Mouse (Mus musculus): Measurements from ENCODE around the gene Abtb2. TPM values are rescaled to one million over a fixed set of nuclear protein-coding genes. Genes with fewer than 3 reads are reported as not detected.

Gene Abtb2
- total and polyA plus RNA-seq, 3 experiments: 23.0 to 28.7 (median 24.7) TPM

DNA sequence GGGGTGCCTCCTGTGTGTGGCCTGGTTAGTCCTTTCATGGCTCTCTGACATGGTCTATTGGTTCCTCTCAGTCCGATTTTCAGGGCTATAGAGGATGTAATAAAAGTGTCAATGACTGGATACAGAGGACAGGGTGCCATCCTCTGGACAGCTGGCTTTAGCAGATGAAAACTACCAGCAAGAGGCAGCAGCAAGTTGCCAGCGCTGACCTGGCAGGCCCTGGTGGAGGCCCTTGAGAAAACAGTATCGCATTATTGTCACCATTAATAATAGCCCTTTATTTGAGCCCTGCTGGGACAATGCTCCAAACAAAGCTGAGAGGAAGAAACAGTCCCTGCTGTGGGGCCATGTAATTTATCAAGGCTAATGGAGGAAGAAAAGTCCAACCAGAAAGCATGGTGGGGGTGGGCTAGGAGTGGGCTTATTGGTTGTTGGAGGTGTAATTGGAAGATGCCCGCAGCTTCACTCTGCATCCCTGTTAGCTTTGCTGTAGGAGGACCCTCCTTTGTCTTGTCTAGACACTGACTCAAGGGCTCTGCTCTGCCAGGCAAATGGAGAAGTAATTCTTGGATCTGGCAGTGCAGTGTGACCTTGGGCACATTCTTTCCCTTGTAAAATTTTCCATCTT, 77.6 kb downstream of the Abtb2 start:
- H3K79me2 ChIP-seq (replicated peaks; ENCODE audit: control insufficient read depth, insufficient read depth, low read length): 0 out of 2 replicates have a peak, but pooled peaks cover 1% of the 10 kb centered on the region
- no peak overlapping the region for H3K9ac ChIP-seq (ENCODE audit: low read depth, low read length)
- intact Hi-C loops (cut with DNase I): loop anchor here (5.0 kb wide), 2 partner anchors 74 to 76 kb away; partner anchors contain the start of gene Abtb2
- no peak overlapping the region; the same call in 1 of the 2 replicates for H3K27ac ChIP-seq
- peaks cover 4% of the 10 kb centered on the region for H3K4me1 ChIP-seq (ENCODE audit: control insufficient read depth, insufficient read depth, low read length)
- no peaks in the 10 kb centered on the region for H3K27me3 ChIP-seq (ENCODE audit: control insufficient read depth, insufficient read depth, low read length)
- no peak overlapping the region for H3K4me3 ChIP-seq
- TF ChIP-seq EP300 (IDR thresholded peaks at IDR 0.05; ENCODE audit: insufficient read depth, low read depth, low read length) (0 out of 2 replicates have a peak, but pooled peaks have one; percentile 28), POLR2A (IDR thresholded peaks at IDR 0.05; ENCODE audit: insufficient read depth, low read depth, low read length) (no peak), CTCF (IDR thresholded peaks at IDR 0.05) (peak; percentile 54)
- H3K36me3 ChIP-seq (ENCODE audit: control insufficient read depth, insufficient read depth, low read length): peaks cover 2% of the 10 kb centered on the region; the same call in 1 of the 2 replicates
- 60% methylated on average over 4 of the region's 4 CpGs for WGBS
- DNase-seq: peak in 1 of 2 experiments; percentile 39

DNA sequence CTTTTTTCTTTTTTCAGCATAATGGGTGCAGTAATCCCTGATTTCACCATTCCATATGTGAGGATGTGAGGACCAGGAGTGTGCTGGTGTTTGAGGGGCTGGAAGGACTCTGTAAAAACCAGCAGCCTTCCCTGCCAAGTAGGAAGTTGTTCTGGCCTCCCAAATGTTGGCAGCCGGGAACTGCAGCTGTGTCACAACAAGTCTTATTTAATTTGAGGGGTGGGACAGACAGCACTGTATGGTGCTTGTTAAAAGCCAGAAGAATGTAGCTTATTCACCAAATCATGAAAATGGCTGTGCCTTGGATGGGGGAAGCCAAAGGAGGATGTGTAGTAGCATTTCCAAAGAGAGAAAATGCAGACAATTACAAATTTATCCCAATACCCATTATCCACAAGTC, 78.3 kb downstream of the Abtb2 start:
- Histone ChIP-seq H3K27ac (no peak overlapping the region), H3K4me1 (ENCODE audit: control insufficient read depth, insufficient read depth, low read length) (peaks cover 6% of the 10 kb centered on the region), H3K4me3 (no peak overlapping the region), H3K79me2 (replicated peaks; ENCODE audit: control insufficient read depth, insufficient read depth, low read length) (no peaks in the 10 kb centered on the region), H3K27me3 (ENCODE audit: control insufficient read depth, insufficient read depth, low read length) (no peaks in the 10 kb centered on the region), H3K36me3 (ENCODE audit: control insufficient read depth, insufficient read depth, low read length) (peaks cover 3% of the 10 kb centered on the region; the same call in 1 of the 2 replicates), H3K9ac (ENCODE audit: low read depth, low read length) (no peak overlapping the region)
- intact Hi-C loops (cut with DNase I): loop anchor here (5.0 kb wide), 2 partner anchors 73 to 77 kb away; partner anchors contain the start of gene Abtb2
- no peak for TF ChIP-seq POLR2A (IDR thresholded peaks at IDR 0.05; ENCODE audit: insufficient read depth, low read depth, low read length)
- no peak for TF ChIP-seq EP300 (IDR thresholded peaks at IDR 0.05; ENCODE audit: insufficient read depth, low read depth, low read length)
- TF ChIP-seq CTCF (IDR thresholded peaks at IDR 0.05): no peak
- WGBS: 30% methylated on average over 1 of the region's 1 CpGs
- DNase-seq: no peak

DNA sequence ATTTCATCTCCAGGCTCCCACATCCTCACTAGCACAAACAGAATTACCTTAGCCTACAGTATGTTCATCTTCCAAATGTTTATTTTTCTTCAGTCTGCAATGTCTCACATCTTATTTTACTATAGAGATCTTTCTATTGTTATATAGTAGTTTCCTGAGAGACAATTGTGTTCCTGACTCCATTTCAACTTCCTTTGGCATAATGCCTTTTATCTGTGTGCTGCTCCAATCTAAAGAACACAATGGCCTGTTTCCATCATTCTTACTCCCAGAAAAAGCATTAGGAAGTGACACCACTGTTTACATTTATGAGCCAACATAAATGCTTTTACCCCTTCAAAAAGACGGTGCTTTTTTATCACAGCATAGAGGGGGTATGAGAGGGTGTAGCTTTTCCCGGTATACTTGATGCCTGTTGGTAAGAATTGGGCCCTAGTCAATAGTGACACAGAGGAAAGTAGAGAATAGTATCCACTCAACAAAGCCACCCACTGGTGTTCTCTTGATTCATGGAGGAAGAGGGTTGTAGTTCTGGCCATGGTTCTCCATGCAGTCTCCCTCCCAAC, 84.3 kb downstream of the Abtb2 start:
- no peak for DNase-seq
- Histone ChIP-seq H3K27ac (no peak overlapping the region), H3K4me1 (ENCODE audit: control insufficient read depth, insufficient read depth, low read length) (peaks cover 1% of the 10 kb centered on the region), H3K79me2 (replicated peaks; ENCODE audit: control insufficient read depth, insufficient read depth, low read length) (0 out of 2 replicates have a peak, but pooled peaks cover 2% of the 10 kb centered on the region), H3K4me3 (no peak overlapping the region), H3K9ac (ENCODE audit: low read depth, low read length) (no peak overlapping the region), H3K36me3 (ENCODE audit: control insufficient read depth, insufficient read depth, low read length) (peaks cover 3% of the 10 kb centered on the region; the same call in 1 of the 2 replicates), H3K27me3 (ENCODE audit: control insufficient read depth, insufficient read depth, low read length) (no peaks in the 10 kb centered on the region)
- TF ChIP-seq EP300 (IDR thresholded peaks at IDR 0.05; ENCODE audit: insufficient read depth, low read depth, low read length): no peak
- no peak for TF ChIP-seq CTCF (IDR thresholded peaks at IDR 0.05)
- no peak for TF ChIP-seq POLR2A (IDR thresholded peaks at IDR 0.05; ENCODE audit: insufficient read depth, low read depth, low read length)
- intact Hi-C loops (cut with DNase I): no loop called here
- WGBS: 38% methylated on average over 2 of the region's 2 CpGs

DNA sequence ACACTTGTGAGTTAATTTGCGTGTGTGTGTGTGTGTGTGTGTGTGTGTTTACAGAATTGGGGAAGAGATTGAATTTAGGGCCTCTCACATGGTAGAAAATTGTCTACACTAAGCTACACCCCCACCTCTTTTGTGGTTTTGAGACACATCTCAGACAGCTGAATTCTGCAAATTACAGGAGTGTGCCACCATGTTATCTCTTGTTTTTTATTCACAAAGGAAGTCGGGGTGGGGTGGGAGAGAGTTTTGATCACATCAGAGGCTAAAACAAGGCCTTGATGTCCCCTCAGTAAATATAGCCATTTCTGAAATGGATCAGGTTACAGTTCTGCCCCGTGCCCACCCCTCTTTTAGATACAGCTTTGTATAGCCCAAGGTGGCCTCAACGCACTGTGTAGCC, 86.0 kb downstream of the Abtb2 start:
- Histone ChIP-seq H3K9ac (ENCODE audit: low read depth, low read length) (no peak overlapping the region), H3K4me1 (ENCODE audit: control insufficient read depth, insufficient read depth, low read length) (peaks cover 5% of the 10 kb centered on the region), H3K36me3 (ENCODE audit: control insufficient read depth, insufficient read depth, low read length) (peaks cover 3% of the 10 kb centered on the region; the same call in 1 of the 2 replicates), H3K27ac (no peak overlapping the region), H3K27me3 (ENCODE audit: control insufficient read depth, insufficient read depth, low read length) (no peaks in the 10 kb centered on the region), H3K79me2 (replicated peaks; ENCODE audit: control insufficient read depth, insufficient read depth, low read length) (0 out of 2 replicates have a peak, but pooled peaks cover 2% of the 10 kb centered on the region), H3K4me3 (no peak overlapping the region)
- 81% methylated on average over 4 of the region's 4 CpGs for WGBS
- intact Hi-C loops (cut with DNase I): no loop called here
- TF ChIP-seq CTCF (IDR thresholded peaks at IDR 0.05) (no peak), EP300 (IDR thresholded peaks at IDR 0.05; ENCODE audit: insufficient read depth, low read depth, low read length) (no peak), POLR2A (IDR thresholded peaks at IDR 0.05; ENCODE audit: insufficient read depth, low read depth, low read length) (no peak)
- no peak for DNase-seq

DNA sequence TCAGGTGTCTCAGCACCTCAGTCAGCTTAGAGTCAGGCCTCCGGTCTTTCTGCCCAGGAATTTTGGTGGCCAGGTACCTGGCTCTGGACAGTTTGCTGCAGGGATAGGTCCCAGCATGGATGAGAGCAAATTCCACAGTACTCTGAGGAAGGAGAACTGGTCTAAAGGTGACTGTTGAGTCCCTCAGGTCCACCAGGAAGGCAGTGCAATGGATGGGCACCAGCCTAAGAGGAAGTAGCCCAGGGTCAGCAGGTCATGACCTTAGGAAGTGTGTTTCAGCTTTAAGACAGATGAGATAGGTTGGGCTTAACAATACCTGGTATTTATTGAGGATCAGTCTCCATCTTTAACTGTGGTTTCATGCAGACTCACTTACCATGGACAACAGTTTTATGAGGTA, 88.9 kb downstream of the Abtb2 start:
- Histone ChIP-seq H3K27me3 (ENCODE audit: control insufficient read depth, insufficient read depth, low read length) (no peaks in the 10 kb centered on the region), H3K27ac (no peak overlapping the region), H3K79me2 (replicated peaks; ENCODE audit: control insufficient read depth, insufficient read depth, low read length) (0 out of 2 replicates have a peak, but pooled peaks cover 2% of the 10 kb centered on the region), H3K4me3 (no peak overlapping the region), H3K9ac (ENCODE audit: low read depth, low read length) (no peak overlapping the region), H3K36me3 (ENCODE audit: control insufficient read depth, insufficient read depth, low read length) (no peaks in the 10 kb centered on the region), H3K4me1 (ENCODE audit: control insufficient read depth, insufficient read depth, low read length) (peaks cover 4% of the 10 kb centered on the region; the same call in 1 of the 2 replicates)
- DNase-seq: no peak
- TF ChIP-seq CTCF (IDR thresholded peaks at IDR 0.05) (no peak), POLR2A (IDR thresholded peaks at IDR 0.05; ENCODE audit: insufficient read depth, low read depth, low read length) (no peak), EP300 (IDR thresholded peaks at IDR 0.05; ENCODE audit: insufficient read depth, low read depth, low read length) (no peak)
- WGBS: 88% methylated on average over 1 of the region's 1 CpGs
- intact Hi-C loops (cut with DNase I): no loop called here

DNA sequence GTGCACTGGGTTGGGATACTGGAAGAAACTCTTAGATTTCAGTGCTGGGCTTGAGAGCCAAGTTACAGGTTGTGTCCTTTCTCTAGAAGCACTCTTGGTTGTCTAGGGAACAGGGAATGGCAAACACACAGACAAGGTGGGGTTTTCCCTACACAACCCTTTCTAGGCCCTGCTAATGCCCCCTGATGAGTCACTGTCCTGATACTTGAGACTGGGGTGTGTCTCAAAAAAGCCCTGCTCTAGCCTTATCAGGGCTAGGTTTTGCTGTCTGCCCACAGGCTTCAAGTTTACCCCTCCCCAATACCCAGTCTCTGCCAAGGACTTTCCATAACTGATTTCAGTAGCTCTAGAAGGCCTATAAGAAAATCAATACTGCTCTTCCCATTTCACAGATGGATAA, 89.9 kb downstream of the Abtb2 start:
- Histone ChIP-seq H3K79me2 (replicated peaks; ENCODE audit: control insufficient read depth, insufficient read depth, low read length) (0 out of 2 replicates have a peak, but pooled peaks cover 2% of the 10 kb centered on the region), H3K36me3 (ENCODE audit: control insufficient read depth, insufficient read depth, low read length) (no peaks in the 10 kb centered on the region), H3K27me3 (ENCODE audit: control insufficient read depth, insufficient read depth, low read length) (no peaks in the 10 kb centered on the region), H3K27ac (no peak overlapping the region), H3K4me3 (no peak overlapping the region), H3K9ac (ENCODE audit: low read depth, low read length) (no peak overlapping the region), H3K4me1 (ENCODE audit: control insufficient read depth, insufficient read depth, low read length) (peaks cover 4% of the 10 kb centered on the region; the same call in 1 of the 2 replicates)
- intact Hi-C loops (cut with DNase I): no loop called here
- no peak for DNase-seq
- no peak for TF ChIP-seq EP300 (IDR thresholded peaks at IDR 0.05; ENCODE audit: insufficient read depth, low read depth, low read length)
- TF ChIP-seq CTCF (IDR thresholded peaks at IDR 0.05): no peak
- TF ChIP-seq POLR2A (IDR thresholded peaks at IDR 0.05; ENCODE audit: insufficient read depth, low read depth, low read length): no peak
